In genomic region chr11:69635471-69635870, GRCm38 (mm10) we compare ENCODE assay signal across 16 mouse cellular contexts. TPM values are rescaled to one million over a fixed set of nuclear protein-coding genes. Genes with fewer than 3 reads are reported as not detected.
DNase-seq lines count a peak whose midpoint lies in the region; ATAC-seq and TF ChIP-seq lines count a peak whose summit lies in the region.
"Had no signal": no experiment of that assay in that cellular context is flagged by ENCODE, and none has a peak within 500 bp of the region (broad histone marks: within the 10 kb centered on the region; RNA-seq: fewer than 3 reads in every experiment).

No protein-coding gene starts in this region.

- no peaks in the 10 kb centered on the region for H3K27me3 ChIP-seq in heart, embryonic 14.5 days (ENCODE audit: control insufficient read depth, insufficient read depth, low read length)
- H3K27me3 ChIP-seq in midbrain, embryonic 13.5 days: no peaks in the 10 kb centered on the region
- H3K27me3 ChIP-seq in midbrain, postnatal 0 days (ENCODE audit: insufficient read depth, low read length): no peaks in the 10 kb centered on the region
- no peaks in the 10 kb centered on the region for H3K27me3 ChIP-seq in hindbrain, embryonic 15.5 days
- H3K27me3 ChIP-seq in neural tube, embryonic 15.5 days (replicated peaks): no peaks in the 10 kb centered on the region

- no peak overlapping the region for H3K27ac ChIP-seq in heart, embryonic 14.5 days (replicated peaks in 1 of 2; ENCODE audit: control insufficient read depth in 1 of 2, insufficient read depth in 1 of 2, low read depth in 2 of 2, low read length in 2 of 2)
- no peak overlapping the region for H3K27ac ChIP-seq in midbrain, embryonic 13.5 days
- H3K27ac ChIP-seq in midbrain, postnatal 0 days (ENCODE audit: low read depth, low read length): no peak overlapping the region
- no peak overlapping the region for H3K27ac ChIP-seq in hindbrain, embryonic 15.5 days (replicated peaks)
- H3K27ac ChIP-seq in neural tube, embryonic 15.5 days (replicated peaks): no peak overlapping the region

- DNase-seq in heart, adult 8-10 months (ENCODE audit: low spot score): no peak
- DNase-seq in midbrain, postnatal 0 days (ENCODE audit: low spot score): no peak
- DNase-seq in left cerebral cortex, adult 9 months (ENCODE audit: low spot score in 2 of 2): no peak
- DNase-seq: cerebellum, adult 2 months; kidney, postnatal 10 days; thymus, postnatal 4 days had no signal

- H3K9ac ChIP-seq in heart, embryonic 14.5 days (ENCODE audit: low read length): peak overlapping the region; percentile 41; the same call in 1 of the 2 replicates
- no peak overlapping the region for H3K9ac ChIP-seq in midbrain, embryonic 13.5 days (replicated peaks)
- H3K9ac ChIP-seq in midbrain, postnatal 0 days (replicated peaks; ENCODE audit: low read length, poor library complexity, severe bottlenecking): no peak overlapping the region
- no peak overlapping the region for H3K9ac ChIP-seq in hindbrain, embryonic 15.5 days
- H3K9ac ChIP-seq in neural tube, embryonic 15.5 days (replicated peaks): no peak overlapping the region

- 82% methylated on average over 3 of the region's 3 CpGs for WGBS in heart, embryonic 14.5 days
- WGBS in midbrain, embryonic 13.5 days: 88% methylated on average over 3 of the region's 3 CpGs
- WGBS in midbrain, postnatal 0 days: 84% methylated on average over 3 of the region's 3 CpGs
- 93% methylated on average over 3 of the region's 3 CpGs for WGBS in hindbrain, embryonic 15.5 days
- WGBS in neural tube, embryonic 15.5 days: 93% methylated on average over 3 of the region's 3 CpGs

- H3K36me3 ChIP-seq in heart, embryonic 14.5 days (ENCODE audit: control insufficient read depth, insufficient read depth, low read length): peaks cover 39% of the 10 kb centered on the region
- H3K36me3 ChIP-seq in midbrain, embryonic 13.5 days: peaks cover 21% of the 10 kb centered on the region
- H3K36me3 ChIP-seq in midbrain, postnatal 0 days (ENCODE audit: insufficient read depth, low read length): peaks cover 10% of the 10 kb centered on the region
- peaks cover 19% of the 10 kb centered on the region for H3K36me3 ChIP-seq in hindbrain, embryonic 15.5 days
- H3K36me3 ChIP-seq in neural tube, embryonic 15.5 days: peaks cover 11% of the 10 kb centered on the region

- H3K4me1 ChIP-seq in heart, embryonic 14.5 days (ENCODE audit: control insufficient read depth in 2 of 2, insufficient read depth in 2 of 2, low read length in 2 of 2): peaks cover 2 to 25% of the 10 kb centered on the region in 2 experiments; a peak in 3 of 4 replicates
- peaks cover 38% of the 10 kb centered on the region for H3K4me1 ChIP-seq in midbrain, embryonic 13.5 days (replicated peaks)
- H3K4me1 ChIP-seq in midbrain, postnatal 0 days (ENCODE audit: insufficient read depth, low read length): no peaks in the 10 kb centered on the region
- H3K4me1 ChIP-seq in hindbrain, embryonic 15.5 days (replicated peaks): peaks cover 33% of the 10 kb centered on the region
- H3K4me1 ChIP-seq in neural tube, embryonic 15.5 days: peaks cover 32% of the 10 kb centered on the region

- ATAC-seq in heart, embryonic 14.5 days (ENCODE audit: insufficient number of reproducible peaks, insufficient read depth, low FRiP score, low read depth): no peak
- ATAC-seq in midbrain, embryonic 13.5 days: no peak
- ATAC-seq in midbrain, postnatal 0 days (ENCODE audit: low FRiP score): no peak
- ATAC-seq in hindbrain, embryonic 15.5 days (ENCODE audit: low FRiP score, low read depth): no peak
- no peak for ATAC-seq in neural tube, embryonic 15.5 days (ENCODE audit: low FRiP score)
- no peak for ATAC-seq in CD4-positive, CD25-positive, alpha-beta regulatory T cell, adult 4 months

- no peak overlapping the region for H3K4me3 ChIP-seq in heart, embryonic 14.5 days (ENCODE audit: control insufficient read depth in 1 of 2, insufficient read depth in 1 of 2, low read depth in 1 of 2, low read length in 2 of 2)
- H3K4me3 ChIP-seq in midbrain, embryonic 13.5 days (replicated peaks): peak overlapping the region; percentile 99; the same call in 1 of the 2 replicates
- no peak overlapping the region for H3K4me3 ChIP-seq in midbrain, postnatal 0 days (ENCODE audit: low read depth, low read length)
- H3K4me3 ChIP-seq in hindbrain, embryonic 15.5 days: no peak overlapping the region
- no peak overlapping the region for H3K4me3 ChIP-seq in neural tube, embryonic 15.5 days (replicated peaks)

- TF ChIP-seq CTCF in midbrain, postnatal 0 days (IDR thresholded peaks at IDR 0.05): no peak

- H3K4me2 ChIP-seq in heart, embryonic 14.5 days (ENCODE audit: low read length): peak overlapping the region; percentile 71; the same call in 1 of the 2 replicates
- 0 out of 2 replicates have a peak overlapping the region, but pooled peaks have one; percentile 21 for H3K4me2 ChIP-seq in midbrain, embryonic 13.5 days (replicated peaks)
- H3K4me2 ChIP-seq in midbrain, postnatal 0 days (ENCODE audit: low read depth, low read length, poor library complexity, severe bottlenecking): no peak overlapping the region
- peak overlapping the region; percentile 78; the same call in 1 of the 2 replicates for H3K4me2 ChIP-seq in hindbrain, embryonic 15.5 days
- H3K4me2 ChIP-seq in neural tube, embryonic 15.5 days: peak overlapping the region; percentile 76

- H3K9me3 ChIP-seq in heart, embryonic 14.5 days (ENCODE audit: control insufficient read depth, low read length): no peaks in the 10 kb centered on the region
- no peaks in the 10 kb centered on the region for H3K9me3 ChIP-seq in midbrain, embryonic 13.5 days
- no peaks in the 10 kb centered on the region for H3K9me3 ChIP-seq in midbrain, postnatal 0 days (ENCODE audit: low read length)
- no peaks in the 10 kb centered on the region for H3K9me3 ChIP-seq in hindbrain, embryonic 15.5 days
- no peaks in the 10 kb centered on the region for H3K9me3 ChIP-seq in neural tube, embryonic 15.5 days (replicated peaks)

RNA-seq across cellular contexts. Expression of gene Fxr2, which starts 2.7 kb away (rescaled TPM):
- polyA plus RNA-seq in heart, embryonic 14.5 days (2014; fragmentation: Nextera tagmentation; extraction: Ambion mirVana): 24.2 and 25.8 TPM in 2 replicates
- total RNA-seq in heart, adult 8-10 months (2022): 100 to 1,000 TPM in 1 of 4 experiments, 10 to 100 TPM in 3; 92.4 to 109 (median 94.5) TPM
- 40.5 and 52.4 TPM in 2 replicates for polyA plus RNA-seq in midbrain, embryonic 13.5 days (2015; fragmentation: Nextera tagmentation; extraction: Ambion mirVana)
- 76.6 and 84.1 TPM in 2 replicates for total RNA-seq in midbrain, postnatal 0 days (2014; rRNA removed)
- polyA plus RNA-seq in midbrain, postnatal 0 days (2015; fragmentation: Nextera tagmentation; extraction: Ambion mirVana): 22.5 and 27.2 TPM in 2 replicates
- polyA plus RNA-seq in hindbrain, embryonic 15.5 days (2015; fragmentation: Nextera tagmentation; extraction: Ambion mirVana): 41.3 and 41.5 TPM in 2 replicates
- 32.5 and 38.7 TPM in 2 replicates for polyA plus RNA-seq in neural tube, embryonic 15.5 days (2015; fragmentation: Nextera tagmentation; extraction: Ambion mirVana)
- polyA plus RNA-seq in CD4-positive, CD25-positive, alpha-beta regulatory T cell, adult 4 months (2017; shearing (Covaris generic)): 10 to 100 TPM; 11.0 to 11.2 TPM

RNA-seq across cellular contexts. Expression of gene Sat2, which starts 13.6 kb away (rescaled TPM):
- 16.2 and 17.9 TPM in 2 replicates for polyA plus RNA-seq in heart, embryonic 14.5 days (2014; fragmentation: Nextera tagmentation; extraction: Ambion mirVana)
- total RNA-seq in heart, adult 8-10 months (2022): 1 to 10 TPM; 2.6 to 5.3 (median 3.3) TPM
- 25.1 and 28.5 TPM in 2 replicates for polyA plus RNA-seq in midbrain, embryonic 13.5 days (2015; fragmentation: Nextera tagmentation; extraction: Ambion mirVana)
- total RNA-seq in midbrain, postnatal 0 days (2014; rRNA removed): 10.5 and 13.3 TPM in 2 replicates
- polyA plus RNA-seq in midbrain, postnatal 0 days (2015; fragmentation: Nextera tagmentation; extraction: Ambion mirVana): 29.6 and 29.9 TPM in 2 replicates
- polyA plus RNA-seq in hindbrain, embryonic 15.5 days (2015; fragmentation: Nextera tagmentation; extraction: Ambion mirVana): 22.5 and 23.9 TPM in 2 replicates
- polyA plus RNA-seq in neural tube, embryonic 15.5 days (2015; fragmentation: Nextera tagmentation; extraction: Ambion mirVana): 22.0 and 24.7 TPM in 2 replicates
- polyA plus RNA-seq in CD4-positive, CD25-positive, alpha-beta regulatory T cell, adult 4 months (2017; shearing (Covaris generic)): not detected
- total RNA-seq: megakaryocyte, adult 5-6 weeks had no signal

RNA-seq across cellular contexts. Expression of gene Shbg, which starts 17.8 kb away (rescaled TPM):
- polyA plus RNA-seq in heart, embryonic 14.5 days (2014; fragmentation: Nextera tagmentation; extraction: Ambion mirVana): not detected in 2 replicates
- not detected for total RNA-seq in heart, adult 8-10 months (2022)
- not detected in 2 replicates for polyA plus RNA-seq in midbrain, embryonic 13.5 days (2015; fragmentation: Nextera tagmentation; extraction: Ambion mirVana)
- not detected in 2 replicates for total RNA-seq in midbrain, postnatal 0 days (2014; rRNA removed)
- not detected in 2 replicates for polyA plus RNA-seq in midbrain, postnatal 0 days (2015; fragmentation: Nextera tagmentation; extraction: Ambion mirVana)
- polyA plus RNA-seq in hindbrain, embryonic 15.5 days (2015; fragmentation: Nextera tagmentation; extraction: Ambion mirVana): not detected in 2 replicates
- polyA plus RNA-seq in neural tube, embryonic 15.5 days (2015; fragmentation: Nextera tagmentation; extraction: Ambion mirVana): not detected in 2 replicates
- polyA plus RNA-seq in CD4-positive, CD25-positive, alpha-beta regulatory T cell, adult 4 months (2017; shearing (Covaris generic)): not detected
- total RNA-seq: left cerebral cortex, postnatal 10 days; megakaryocyte, adult 5-6 weeks had no signal
- polyA plus RNA-seq: spleen, adult 2 months had no signal

RNA-seq across cellular contexts. Expression of gene Sox15, which starts 19.6 kb away (rescaled TPM):
- not detected in 2 replicates for polyA plus RNA-seq in heart, embryonic 14.5 days (2014; fragmentation: Nextera tagmentation; extraction: Ambion mirVana)
- not detected for total RNA-seq in heart, adult 8-10 months (2022)
- polyA plus RNA-seq in midbrain, embryonic 13.5 days (2015; fragmentation: Nextera tagmentation; extraction: Ambion mirVana): 0.31 TPM in 1 of 2 replicates, not detected in the other
- total RNA-seq in midbrain, postnatal 0 days (2014; rRNA removed): 0.27 TPM in 1 of 2 replicates, not detected in the other
- 0.19 and 0.20 TPM in 2 replicates for polyA plus RNA-seq in midbrain, postnatal 0 days (2015; fragmentation: Nextera tagmentation; extraction: Ambion mirVana)
- polyA plus RNA-seq in hindbrain, embryonic 15.5 days (2015; fragmentation: Nextera tagmentation; extraction: Ambion mirVana): not detected in 2 replicates
- not detected in 2 replicates for polyA plus RNA-seq in neural tube, embryonic 15.5 days (2015; fragmentation: Nextera tagmentation; extraction: Ambion mirVana)
- under 1 TPM in 1 of 2 experiments, not detected in 1; 0.81 TPM for polyA plus RNA-seq in CD4-positive, CD25-positive, alpha-beta regulatory T cell, adult 4 months (2017; shearing (Covaris generic))
- total RNA-seq: left cerebral cortex, postnatal 10 days had no signal
- polyA plus RNA-seq: cerebellum, adult 2 months; embryonic facial prominence, embryonic 11.5 days; heart, embryonic 16.5 days had no signal

RNA-seq across cellular contexts. Expression of gene Mpdu1, which starts 27.0 kb away (rescaled TPM):
- 14.9 and 29.1 TPM in 2 replicates for polyA plus RNA-seq in heart, embryonic 14.5 days (2014; fragmentation: Nextera tagmentation; extraction: Ambion mirVana)
- total RNA-seq in heart, adult 8-10 months (2022): 10 to 100 TPM; 13.6 to 18.8 (median 15.5) TPM
- 103 and 104 TPM in 2 replicates for polyA plus RNA-seq in midbrain, embryonic 13.5 days (2015; fragmentation: Nextera tagmentation; extraction: Ambion mirVana)
- 224 and 278 TPM in 2 replicates for total RNA-seq in midbrain, postnatal 0 days (2014; rRNA removed)
- 118 and 123 TPM in 2 replicates for polyA plus RNA-seq in midbrain, postnatal 0 days (2015; fragmentation: Nextera tagmentation; extraction: Ambion mirVana)
- 101 and 108 TPM in 2 replicates for polyA plus RNA-seq in hindbrain, embryonic 15.5 days (2015; fragmentation: Nextera tagmentation; extraction: Ambion mirVana)
- polyA plus RNA-seq in neural tube, embryonic 15.5 days (2015; fragmentation: Nextera tagmentation; extraction: Ambion mirVana): 95.1 and 101 TPM in 2 replicates
- polyA plus RNA-seq in CD4-positive, CD25-positive, alpha-beta regulatory T cell, adult 4 months (2017; shearing (Covaris generic)): 10 to 100 TPM; 34.8 to 85.1 TPM

Comparison
In these comparisons a context has a peak if more than half of its experiments do, and no peak if none do; other contexts are left out.
1. RNA of gene Sat2, which starts 13.6 kb away (polyA plus RNA-seq): 29.6 to 29.9 TPM in midbrain, postnatal 0 days, 25.1 to 28.5 TPM in midbrain, embryonic 13.5 days, 22.0 to 24.7 TPM in neural tube, embryonic 15.5 days, 22.5 to 23.9 TPM in hindbrain, embryonic 15.5 days and 16.2 to 17.9 TPM in heart, embryonic 14.5 days; not detected in CD4-positive, CD25-positive, alpha-beta regulatory T cell, adult 4 months; every median in the first group is over 10 times any median in the second.